Mouse (Mus musculus) thymus, postnatal 10 days (tissue): ENCODE data around the gene Orai3.

ENCODE experiments used
- DNase-seq, 2 experiments: peaks; one replicate each; pipeline ENCODE4 v3.0.0; 2021; ENCODE audit warnings: low spot score in 2 of 2

The Orai3 gene

DNA sequence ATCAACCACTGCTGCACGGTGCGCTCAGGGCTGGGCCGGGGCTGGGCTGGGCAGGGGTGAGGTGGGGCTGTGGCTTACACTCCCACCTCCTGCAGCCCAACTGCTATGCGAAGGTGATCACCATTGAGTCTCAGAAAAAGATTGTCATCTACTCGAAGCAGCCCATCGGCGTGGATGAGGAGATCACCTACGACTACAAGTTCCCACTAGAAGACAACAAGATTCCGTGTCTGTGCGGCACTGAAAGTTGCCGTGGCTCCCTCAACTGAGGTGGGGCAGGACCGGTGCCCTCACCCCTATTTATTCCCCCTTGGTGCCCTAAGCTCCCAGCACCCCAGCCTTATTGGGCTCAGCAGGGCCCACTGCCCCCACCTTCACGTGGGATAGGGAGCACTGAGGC is 29.6 kb downstream of the Orai3 start:
- DNase-seq = no peak

DNA sequence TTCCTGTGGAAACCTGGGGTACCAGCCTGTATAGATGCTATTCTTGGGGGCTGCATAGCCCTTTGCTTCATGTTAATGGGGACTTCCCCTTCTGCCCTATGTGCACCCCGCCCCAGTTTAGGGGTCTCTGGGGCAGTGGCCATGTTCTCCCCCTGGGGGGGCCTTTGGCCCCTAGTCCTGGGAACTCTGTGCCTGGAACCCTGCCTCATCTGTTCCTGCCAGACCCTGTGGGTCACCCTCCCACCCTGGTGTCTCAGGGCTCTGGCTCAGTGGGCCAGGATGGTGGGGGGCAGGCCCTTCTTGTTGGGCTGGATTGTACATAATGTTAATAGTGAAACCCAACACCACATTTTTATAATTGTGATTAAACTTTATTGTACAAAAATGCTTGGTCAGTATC is 30.1 kb downstream of the Orai3 start:
- DNase-seq = no peak

DNA sequence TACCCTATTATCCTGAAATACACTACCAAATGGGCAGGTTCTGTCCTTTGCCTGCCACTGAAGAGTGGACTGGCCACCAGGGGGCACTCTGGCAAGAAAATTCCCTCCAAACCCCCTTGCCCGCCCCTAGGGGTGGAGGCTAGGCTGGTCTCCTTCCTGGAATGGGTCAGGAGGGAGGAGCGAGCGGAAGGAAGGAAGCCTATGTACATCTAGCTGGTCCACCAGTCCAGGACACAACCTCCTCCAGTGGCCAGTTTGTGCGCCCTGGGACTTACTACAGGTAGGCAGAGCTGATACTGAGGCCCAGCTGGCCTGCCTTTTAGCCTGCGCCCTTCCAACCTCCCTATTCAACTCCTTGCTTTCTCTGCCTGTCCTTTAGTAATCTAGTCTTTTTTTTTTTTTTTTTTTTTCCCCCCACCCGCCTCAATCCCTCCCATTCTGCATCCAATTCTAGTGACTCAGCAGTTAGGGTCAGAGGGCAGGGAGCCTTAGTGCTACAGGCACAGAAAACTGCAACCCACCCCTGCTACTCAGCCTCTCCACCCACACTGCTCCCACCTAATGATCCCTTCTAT is 30.9 kb downstream of the Orai3 start, which contains the start of gene Hsd3b7:
Gene Hsd3b7 (plus strand): TSS at position 170 of the 575 bp plus-strand sequence.
- DNase-seq = peak; percentile 49 to 81

DNA sequence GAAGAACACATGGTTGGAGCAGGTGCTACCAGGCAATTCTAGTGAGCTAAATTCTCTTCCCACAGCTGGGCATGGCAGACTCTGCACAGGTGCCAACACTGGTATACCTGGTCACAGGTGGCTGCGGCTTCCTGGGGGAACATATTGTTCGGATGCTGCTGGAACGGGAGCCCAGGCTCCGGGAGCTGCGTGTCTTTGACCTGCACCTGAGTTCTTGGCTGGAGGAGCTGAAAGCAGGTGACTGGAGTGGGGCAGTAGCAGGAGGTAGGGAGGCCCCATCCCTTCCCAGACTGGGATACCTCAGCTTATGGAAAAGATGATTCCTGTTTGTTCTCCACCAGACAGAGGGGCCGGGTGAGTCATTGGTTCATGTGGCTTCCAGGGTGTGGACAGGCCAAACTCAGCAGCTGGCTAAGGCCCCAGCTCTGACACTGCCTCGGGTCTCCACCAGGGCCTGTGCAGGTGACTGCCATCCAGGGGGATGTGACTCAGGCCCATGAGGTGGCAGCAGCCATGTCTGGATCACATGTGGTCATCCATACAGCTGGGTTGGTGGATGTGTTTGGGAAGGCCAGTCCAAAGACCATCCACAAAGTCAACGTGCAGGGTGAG is 31.5 kb downstream of the Orai3 start:
- no peak for DNase-seq

DNA sequence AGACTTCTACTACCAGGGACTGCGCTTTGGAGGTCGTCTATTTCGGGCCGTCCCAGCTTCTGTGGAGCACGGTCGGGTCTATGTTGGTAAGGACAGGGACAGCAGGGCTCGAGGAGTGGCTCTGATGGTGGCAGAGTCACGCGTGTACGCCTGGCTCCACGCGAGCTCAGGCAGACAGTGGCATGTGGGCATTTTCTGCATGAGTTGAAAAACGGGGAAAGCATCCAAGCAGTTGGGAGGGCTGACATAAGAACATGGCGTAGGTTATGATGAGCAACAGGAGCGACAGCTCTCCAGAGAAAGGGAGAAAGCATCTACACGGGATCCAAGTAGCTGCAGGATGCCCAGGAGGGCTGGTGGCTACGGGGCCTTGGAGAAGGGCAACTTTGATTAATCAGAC is 32.7 kb downstream of the Orai3 start:
- no peak for DNase-seq

DNA sequence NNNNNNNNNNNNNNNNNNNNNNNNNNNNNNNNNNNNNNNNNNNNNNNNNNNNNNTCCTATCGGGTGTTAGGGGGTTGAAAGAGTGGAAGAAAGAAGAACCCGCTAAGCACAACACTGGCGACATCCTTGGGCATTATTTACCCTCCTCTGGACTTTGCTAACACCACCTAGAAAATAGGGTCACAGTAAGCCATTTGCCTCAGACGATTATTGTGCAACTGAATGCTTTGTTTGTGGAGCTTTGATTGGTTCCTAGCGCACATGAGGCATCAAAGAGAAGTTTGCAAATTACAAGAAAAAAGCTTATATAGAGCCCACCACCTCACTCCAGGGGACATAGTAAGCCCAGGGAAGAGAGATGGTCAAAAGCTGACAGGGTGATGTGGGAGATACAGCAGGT is 39.2 kb downstream of the Orai3 start:
- DNase-seq = no peak

DNA sequence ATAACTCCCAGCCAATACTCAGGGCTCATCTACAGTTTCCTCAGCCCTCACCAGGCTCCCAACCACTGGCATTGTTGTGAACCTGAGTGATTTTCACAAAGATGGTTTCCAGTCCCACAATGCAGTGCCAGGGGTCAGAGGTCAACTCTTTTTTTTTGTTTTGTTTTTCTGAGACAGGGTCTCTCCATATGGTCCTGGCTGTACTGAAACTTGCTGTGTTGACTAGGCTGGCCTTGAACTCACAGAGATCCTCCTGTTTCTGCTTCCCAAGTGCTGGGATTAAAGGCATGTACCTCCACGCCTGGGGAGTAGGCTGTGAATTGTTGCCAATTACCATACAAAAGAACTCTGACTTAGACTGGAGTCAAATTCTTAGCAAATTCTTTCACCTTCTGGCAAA is 40.2 kb downstream of the Orai3 start:
- no peak for DNase-seq

DNA sequence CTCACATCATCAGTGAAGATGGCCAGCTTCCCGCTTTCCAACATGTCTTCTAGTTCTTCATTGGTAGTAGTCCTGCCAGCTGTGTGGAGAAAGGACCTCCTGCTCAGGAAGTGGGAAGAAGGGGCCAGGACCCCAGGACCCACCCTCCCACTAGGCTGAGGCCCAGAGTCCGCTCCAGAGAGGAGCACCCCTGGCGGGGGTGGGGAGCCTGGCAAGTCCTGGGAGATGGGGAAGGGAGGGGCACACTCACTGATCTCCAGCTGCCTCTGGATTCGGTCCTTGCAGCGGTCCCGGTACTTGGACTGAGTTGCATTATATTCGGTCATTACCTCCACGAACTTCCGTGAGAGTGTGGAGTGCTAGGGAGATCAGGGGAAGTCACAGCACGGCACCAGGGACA is 41.0 kb downstream of the Orai3 start:
- DNase-seq = no peak

DNA sequence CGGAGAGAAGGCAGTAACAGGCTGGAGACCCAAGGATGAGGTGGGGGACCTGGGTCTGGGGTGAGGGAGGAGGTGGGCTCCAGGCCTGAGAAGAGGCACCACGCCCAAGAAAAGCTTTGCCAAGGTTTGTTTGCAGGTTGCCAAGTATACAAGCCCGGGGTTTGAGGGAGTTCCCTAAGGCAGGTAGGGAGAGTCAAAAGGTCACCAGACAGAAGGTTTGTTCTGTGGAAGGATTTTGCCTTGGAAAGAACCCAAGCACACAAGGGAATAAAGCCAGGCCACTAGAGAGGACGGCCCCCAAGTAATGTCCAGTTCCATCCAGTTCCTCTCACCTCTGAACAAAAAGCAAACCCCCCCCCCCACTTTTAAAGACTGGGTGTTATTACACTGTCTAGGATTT is 41.6 kb downstream of the Orai3 start:
- DNase-seq = no peak

DNA sequence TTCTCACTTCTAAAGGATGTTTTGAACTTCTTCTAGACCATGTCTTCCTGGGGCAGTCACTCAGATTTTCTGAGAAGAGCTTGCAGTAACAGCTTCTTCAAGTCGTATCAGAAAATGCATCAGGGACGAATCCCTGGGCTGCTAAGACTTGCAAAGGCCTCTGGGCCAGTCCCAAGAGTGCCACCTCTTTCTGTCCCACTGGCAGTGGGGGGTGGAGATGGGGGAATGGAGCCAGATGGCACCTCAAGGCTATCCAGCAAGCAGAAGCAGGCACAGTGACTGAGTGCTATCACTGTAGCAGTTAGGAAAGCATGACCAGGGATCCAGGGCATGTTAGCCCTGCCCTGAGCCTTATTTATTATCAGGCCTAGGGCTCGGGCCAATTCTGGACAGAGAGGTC is 42.7 kb downstream of the Orai3 start:
- no peak for DNase-seq

DNA sequence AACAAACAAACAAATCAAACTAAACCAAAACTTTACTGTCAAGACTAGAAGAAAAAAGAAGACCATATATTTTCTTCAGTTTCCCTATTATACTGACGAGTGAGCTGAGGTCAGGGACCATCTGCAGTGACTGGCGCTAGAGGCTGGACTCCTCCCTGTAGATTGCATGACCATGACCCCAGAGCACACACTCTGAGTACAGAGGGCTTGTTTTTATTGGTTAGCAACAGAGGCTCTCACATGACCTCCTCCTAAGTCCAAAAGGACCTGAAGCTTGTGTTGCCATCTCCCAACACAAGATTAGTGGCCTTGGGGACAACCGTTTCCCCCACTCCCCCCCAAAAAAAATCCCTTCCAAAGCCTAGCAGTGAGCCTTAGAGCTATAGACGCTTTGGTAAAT is 44.2 kb downstream of the Orai3 start:
- no peak for DNase-seq

DNA sequence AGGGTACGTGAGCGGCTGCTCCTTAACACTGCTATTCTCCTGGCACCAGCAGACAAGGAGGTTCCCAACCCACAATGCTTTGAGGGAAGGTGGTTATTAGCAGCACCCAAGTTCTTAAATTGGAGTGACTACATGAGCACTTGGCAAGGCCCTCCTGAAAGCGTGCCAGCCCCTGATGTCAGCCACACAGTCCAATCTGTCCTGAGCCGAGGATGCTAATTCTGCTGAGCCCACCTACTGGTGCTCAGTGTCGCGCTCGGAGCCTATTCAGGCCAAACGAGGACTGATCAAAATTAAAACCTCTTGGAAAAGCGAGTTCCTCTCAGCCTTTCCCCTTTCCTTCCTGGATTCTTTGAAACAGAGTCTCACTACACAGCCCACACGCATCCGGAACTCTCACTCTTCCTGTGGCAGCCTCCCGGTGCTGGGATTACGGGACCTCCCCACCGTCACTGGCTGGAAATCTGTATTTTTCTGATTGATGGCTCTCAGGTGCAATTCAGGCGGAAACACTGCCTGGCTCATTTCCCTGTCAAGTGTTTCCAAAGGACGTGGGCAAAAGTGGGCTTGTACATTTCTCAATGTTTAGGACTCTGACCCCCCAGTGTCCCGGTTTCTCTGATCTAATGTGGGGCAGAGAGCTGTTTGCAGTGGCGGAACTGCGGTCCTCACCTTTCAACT is 44.8 kb downstream of the Orai3 start:
- DNase-seq = no peak

DNA sequence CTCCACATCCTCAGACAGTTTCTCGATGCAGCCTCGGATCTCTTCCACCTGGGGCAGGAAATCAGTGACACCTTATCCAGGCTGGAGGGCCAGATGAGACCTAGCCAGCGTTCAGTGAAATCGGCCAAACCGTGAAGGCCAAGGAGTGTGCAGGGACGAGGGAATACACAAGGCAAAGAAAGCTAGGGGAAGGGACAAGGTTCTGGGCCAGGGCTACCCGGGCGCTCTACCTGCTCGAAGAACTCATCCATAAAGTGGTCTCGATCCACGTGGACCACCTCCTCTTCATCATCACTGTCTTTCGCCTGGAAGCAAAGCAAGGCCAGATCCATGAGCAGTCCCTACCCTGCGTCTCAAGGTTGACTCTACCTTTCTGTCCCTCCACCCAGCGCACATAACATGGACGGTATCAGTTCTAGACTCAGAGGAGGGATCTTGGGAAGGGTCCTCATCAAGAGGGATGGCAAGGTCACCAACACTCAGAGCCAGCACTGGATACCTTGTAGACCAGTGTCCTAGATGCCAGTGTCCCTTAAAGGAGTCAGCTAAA is 45.6 kb downstream of the Orai3 start:
- no peak for DNase-seq

DNA sequence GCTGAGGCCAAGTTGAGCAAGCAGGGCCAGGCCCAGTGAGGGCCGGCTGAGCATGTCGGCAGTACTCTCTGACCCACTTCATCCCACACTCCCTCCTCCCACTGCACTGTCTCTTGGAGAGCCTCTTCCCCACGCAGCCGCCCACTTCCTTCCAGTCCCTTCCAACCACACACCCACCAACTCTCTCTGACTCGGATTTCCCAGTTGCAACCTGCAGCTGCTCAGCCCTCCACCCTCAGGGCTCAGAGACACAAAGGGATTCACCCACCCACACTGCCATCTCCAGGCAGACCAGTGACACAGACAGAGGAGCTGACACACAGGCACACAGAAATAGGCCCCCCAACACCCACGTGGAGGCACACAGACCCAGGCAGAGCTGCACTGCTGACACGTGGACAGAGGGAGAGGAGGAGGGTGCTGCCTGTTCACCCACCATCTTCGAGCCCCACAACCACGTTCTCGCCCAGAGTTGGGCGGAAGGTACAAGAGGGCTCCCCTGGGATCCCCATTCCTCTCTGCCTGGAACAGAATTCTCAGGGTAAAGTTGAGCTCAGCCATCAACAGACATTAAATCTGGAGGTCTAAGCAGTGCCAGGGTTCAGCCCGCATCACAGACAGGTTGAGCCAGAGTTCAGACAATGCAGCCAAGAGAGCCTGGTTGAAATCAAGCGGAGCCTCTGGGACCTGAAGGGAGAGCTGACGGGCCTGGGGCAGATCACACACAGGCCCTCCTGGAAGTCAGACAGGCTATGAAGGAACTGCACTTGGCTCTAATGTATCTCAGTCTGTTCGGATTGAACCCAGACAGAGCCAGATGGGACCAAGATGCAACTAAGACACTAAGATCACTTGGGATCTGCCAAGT is 46.6 kb downstream of the Orai3 start:
- peak; percentile 55 to 62 for DNase-seq

DNA sequence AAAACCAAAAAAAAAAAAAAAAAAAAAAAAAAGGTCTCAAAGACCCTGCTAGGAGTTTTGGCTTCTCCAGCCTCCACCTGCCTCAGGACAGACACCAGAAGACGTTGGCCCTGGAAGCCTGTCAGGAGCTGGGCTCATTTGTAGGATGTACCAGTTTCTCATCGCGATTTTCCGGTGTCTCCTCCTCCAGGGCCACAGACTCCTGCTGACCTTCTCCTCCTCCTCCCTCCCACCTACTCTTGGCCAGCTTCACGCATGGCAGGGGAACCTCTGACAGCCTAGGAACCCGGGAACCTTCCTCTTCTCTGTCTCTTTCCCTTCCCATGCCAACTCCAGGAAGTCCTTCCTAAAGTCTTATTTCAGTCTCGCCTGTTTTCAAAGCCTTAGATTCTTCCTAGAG is 47.4 kb downstream of the Orai3 start:
- no peak for DNase-seq

DNA sequence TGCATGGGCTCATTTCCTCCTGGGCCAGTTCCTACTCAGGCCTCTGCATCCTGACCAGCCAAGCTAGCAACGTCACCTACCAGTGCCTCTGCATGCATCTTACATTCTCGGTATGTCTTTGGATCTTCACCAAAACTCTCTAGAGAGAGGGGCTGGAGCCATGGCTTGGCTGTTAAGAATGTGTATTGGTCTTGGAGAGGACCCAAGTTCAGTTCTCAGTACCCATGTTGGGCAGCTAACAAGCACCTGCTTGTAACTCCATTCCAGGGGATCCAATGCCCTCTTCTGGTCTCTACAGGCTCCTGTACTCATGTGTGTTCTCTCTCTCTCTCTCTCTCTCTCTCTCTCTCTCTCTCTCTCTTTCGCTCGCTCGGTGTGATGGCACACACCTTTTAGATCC is 48.2 kb downstream of the Orai3 start:
- DNase-seq = no peak

DNA sequence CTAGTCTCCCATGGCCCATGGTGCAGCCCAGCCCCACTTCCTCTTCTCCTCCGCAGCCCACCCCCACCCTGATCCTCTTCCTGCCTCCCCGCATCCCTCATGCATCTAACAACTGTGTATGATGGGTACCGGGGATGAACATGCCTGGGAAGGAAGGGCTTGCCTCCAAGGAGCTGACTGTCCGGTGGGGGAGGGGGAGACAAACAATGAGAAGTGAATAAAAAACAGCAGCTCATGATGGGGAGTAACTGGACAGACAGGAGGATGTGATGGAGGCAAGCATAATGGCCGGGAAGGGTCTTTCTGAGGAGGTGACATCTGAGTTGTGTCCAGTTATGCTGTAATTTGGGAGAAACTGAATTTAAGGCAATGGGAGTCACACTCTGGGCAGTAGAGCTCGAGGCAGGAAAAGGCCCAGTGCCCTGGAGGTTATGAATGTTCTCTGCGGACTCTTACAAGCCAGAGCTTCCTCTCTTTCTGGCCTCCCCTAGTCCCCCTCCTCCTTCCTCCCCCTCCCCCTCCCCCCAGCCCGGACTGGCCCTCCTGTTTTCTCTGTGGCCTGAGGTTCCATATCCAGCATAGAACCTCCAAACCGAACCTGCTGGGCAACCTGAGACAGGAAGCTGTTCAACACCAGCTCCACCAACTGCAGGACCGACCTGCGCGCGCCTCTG is 51.4 kb downstream of the Orai3 start:
- no peak for DNase-seq

DNA sequence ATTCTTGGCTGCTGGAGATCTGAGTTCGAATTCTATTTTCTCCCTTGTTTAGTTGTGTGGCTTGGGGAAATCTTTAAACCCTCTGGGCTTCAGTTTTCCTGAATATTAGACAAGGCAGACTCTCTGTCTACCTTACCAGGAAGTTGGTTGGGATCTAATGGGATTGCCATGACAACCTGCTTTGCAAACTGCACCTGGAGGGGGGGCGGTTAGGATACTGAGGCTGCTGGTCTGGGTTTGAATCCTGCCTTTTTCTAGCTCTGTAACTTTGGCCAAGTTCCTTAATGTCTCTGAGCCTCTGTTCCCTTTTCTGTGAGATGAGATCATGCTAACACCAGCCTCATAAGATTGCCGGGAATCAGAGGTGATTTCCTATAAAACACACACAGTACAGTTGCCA is 52.9 kb downstream of the Orai3 start:
- DNase-seq = no peak

DNA sequence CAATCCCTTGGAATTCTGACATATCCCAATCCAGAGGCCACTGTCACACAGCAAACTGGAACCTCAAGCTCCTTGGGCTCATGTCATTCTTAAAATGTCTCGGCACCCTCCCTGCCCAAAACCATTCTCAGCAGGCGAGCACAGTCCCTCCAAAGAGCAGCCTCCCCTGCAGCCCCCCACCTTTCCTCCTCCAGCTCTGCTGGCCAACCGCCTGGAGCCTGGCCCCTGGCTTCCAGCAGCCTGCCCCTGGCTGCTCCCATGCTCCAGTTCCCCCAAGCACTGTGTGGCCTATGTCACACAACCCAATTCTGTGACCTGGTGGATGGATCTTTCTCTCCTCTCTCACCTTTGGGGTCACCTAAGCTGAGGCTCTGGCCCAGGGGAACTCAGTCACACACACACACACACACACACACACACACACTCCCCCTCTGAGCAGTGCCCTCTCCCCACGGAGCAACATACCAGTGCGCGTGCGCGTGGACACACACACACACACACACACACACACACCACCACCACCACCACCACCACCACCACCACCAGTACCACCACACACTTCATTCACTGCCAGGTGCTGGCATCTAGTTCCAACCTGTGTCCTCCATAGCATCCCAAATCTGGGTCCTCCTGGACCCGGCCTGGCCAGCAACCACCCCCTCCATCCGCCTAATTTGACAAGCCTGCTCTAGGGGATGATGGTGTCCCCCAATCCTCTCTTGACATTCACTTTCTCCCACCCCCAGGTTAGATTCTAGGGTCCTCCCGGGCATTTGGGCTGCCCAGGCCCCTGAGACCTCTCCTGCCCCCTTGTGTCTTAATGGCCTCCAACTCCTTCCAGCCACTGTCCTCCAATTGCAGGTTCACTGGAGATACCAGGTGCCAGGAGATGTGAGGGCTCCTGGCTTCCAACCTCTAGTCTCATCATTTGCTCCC is 53.9 kb downstream of the Orai3 start:
- no peak for DNase-seq

DNA sequence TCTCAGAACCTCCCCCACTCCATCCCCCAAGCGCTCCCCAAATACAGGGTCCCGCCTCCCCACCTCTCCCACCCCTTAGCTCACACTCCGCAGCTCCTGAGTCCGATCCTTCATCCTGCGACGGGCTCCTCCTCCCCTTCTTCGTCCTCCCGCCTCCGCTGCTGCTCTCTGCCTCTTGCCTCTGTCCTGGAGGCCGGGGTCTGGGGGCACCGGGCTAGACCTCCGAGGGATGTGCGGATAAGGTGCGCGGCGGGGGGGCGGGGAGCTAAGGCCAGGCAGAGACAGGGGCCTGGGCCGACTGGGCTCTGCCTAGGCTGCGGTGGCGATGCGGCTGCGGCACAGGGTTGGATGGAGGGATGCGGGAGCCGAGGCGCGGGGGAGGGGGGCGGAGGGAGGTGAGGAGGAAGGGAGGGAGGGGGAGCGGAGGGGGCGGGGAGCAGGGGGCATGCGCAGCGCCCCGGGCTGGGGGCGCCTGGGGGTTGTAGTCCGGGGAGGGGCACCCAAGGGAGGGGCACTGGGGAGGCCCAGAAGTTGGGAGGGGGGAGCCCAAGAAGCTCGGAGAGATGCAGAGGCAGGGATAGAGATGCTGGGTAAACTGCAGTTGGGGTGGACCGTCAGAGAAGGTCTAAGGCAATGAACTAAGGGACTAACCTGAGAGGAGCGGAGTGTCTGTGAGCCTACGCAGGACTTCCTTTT is 54.7 kb downstream of the Orai3 start, which contains the start of the genes Stx4a and Stx1b:
Gene Stx4a (plus strand): TSS at position 119 of the 696 bp plus-strand sequence.
Gene Stx1b (minus strand): TSS at position 374 of the 696 bp plus-strand sequence.
- no peak for DNase-seq
